ENCODE assay signal across 7 mouse cellular contexts in the genomic region with DNA sequence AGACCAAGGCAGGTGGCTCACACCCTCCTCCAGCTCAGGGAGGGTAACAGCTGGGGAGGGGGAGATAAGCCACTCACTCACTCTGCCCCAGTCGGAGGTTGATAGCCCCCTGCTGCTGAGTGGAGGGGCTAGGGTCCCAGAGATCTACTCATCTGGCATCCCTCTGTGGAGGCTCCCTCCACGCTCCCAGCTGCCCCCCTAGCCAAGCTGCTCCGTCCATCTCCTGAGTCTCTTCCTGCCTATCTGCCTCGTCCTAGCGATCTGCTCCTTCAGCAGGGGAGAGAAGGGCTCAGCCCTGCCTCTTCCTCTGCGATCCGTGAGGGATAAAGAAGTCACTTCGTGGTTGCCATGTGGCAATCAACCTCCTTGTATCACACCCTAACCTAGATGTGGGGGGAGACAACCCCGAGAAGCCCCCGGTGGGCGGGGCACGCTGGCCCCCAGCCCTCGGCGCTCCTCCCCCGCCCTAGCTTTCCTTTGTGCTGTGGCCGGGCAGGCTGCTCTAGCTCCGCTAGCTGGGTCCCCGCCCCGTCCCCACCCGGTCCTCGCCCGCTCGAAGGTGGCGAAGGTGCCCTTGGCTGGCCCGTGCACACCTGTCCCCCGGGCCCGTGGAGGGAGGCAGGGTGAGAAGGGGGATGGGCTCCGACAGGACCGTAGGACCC. TPM values are rescaled to one million over a fixed set of nuclear protein-coding genes. Genes with fewer than 3 reads are reported as not detected.
A peak's percentile ranks its signal among the peaks of the same experiment; 100 is the strongest.
DNase-seq lines count a peak whose midpoint lies in the region; ATAC-seq and TF ChIP-seq lines count a peak whose summit lies in the region.

No protein-coding gene starts in this region.

- H3K9ac ChIP-seq in liver, embryonic 12.5 days: peak overlapping the region; percentile 63
- peak overlapping the region; percentile 100 for H3K9ac ChIP-seq in neural tube, embryonic 14.5 days (replicated peaks; ENCODE audit: low read depth, low read length)

- DNase-seq in spleen, adult 2 months (ENCODE audit: low read depth in 1 of 2, low spot score in 2 of 2): no peak
- no peak for DNase-seq in spleen, adult 12 weeks (ENCODE audit: low spot score)
- DNase-seq in embryo, embryonic 10 days (ENCODE audit: low spot score): peak; percentile 60
- peak; percentile 49 to 56 for DNase-seq in heart, postnatal 10 days
- no peak for DNase-seq in cerebellum, adult 11-12 months

- peak overlapping the region; percentile 72 for H3K4me2 ChIP-seq in liver, embryonic 12.5 days
- peak overlapping the region; percentile 97 for H3K4me2 ChIP-seq in neural tube, embryonic 14.5 days (ENCODE audit: low read depth, low read length)

- peak; percentile 27; the same call in 1 of the 2 replicates for ATAC-seq in liver, embryonic 12.5 days
- peak; percentile 38 for ATAC-seq in neural tube, embryonic 14.5 days (ENCODE audit: low read depth)

- no peaks in the 10 kb centered on the region for H3K9me3 ChIP-seq in liver, embryonic 12.5 days (replicated peaks)
- no peaks in the 10 kb centered on the region for H3K9me3 ChIP-seq in neural tube, embryonic 14.5 days (ENCODE audit: control insufficient read depth, low read length)

- no peak for TF ChIP-seq CTCF in spleen, adult 2 months (IDR thresholded peaks at IDR 0.05; ENCODE audit: extremely low read depth, insufficient read depth, insufficient read length, insufficient replicate concordance)

- no peak for TF ChIP-seq POLR2A in spleen, adult 2 months (IDR thresholded peaks at IDR 0.05; ENCODE audit: low read depth, low read length)

- intact Hi-C loops in heart, postnatal 10 days (cut with DNase I): no loop called here

- H3K27ac ChIP-seq in spleen, adult 2 months (ENCODE audit: insufficient read depth, low read length): no peak overlapping the region
- H3K27ac ChIP-seq in liver, embryonic 12.5 days: peak overlapping the region; percentile 54
- H3K27ac ChIP-seq in neural tube, embryonic 14.5 days (ENCODE audit: low read depth, low read length): peak overlapping the region; percentile 99

- H3K4me3 ChIP-seq in spleen, adult 2 months (ENCODE audit: extremely low read depth, insufficient read depth, insufficient read length): peak overlapping the region; percentile 53; the same call in 1 of the 2 replicates
- peak overlapping the region; percentile 62 for H3K4me3 ChIP-seq in liver, embryonic 12.5 days
- H3K4me3 ChIP-seq in neural tube, embryonic 14.5 days (ENCODE audit: low read depth, low read length): peak overlapping the region; percentile 99

- H3K36me3 ChIP-seq in spleen, adult 2 months (ENCODE audit: control insufficient read depth, insufficient read depth, low read length): no peaks in the 10 kb centered on the region
- H3K36me3 ChIP-seq in liver, embryonic 12.5 days: no peaks in the 10 kb centered on the region; the same call in 1 of the 2 replicates
- peaks cover 8% of the 10 kb centered on the region for H3K36me3 ChIP-seq in neural tube, embryonic 14.5 days (ENCODE audit: control insufficient read depth, insufficient read depth, low read length)

- H3K27me3 ChIP-seq in spleen, adult 2 months (ENCODE audit: control insufficient read depth, insufficient read depth, low read length): peaks cover 17% of the 10 kb centered on the region
- H3K27me3 ChIP-seq in liver, embryonic 12.5 days (replicated peaks): peaks cover 94% of the 10 kb centered on the region
- H3K27me3 ChIP-seq in neural tube, embryonic 14.5 days (ENCODE audit: control insufficient read depth, insufficient read depth, low read length): peaks cover 2% of the 10 kb centered on the region; the same call in 1 of the 2 replicates

- H3K4me1 ChIP-seq in spleen, adult 2 months (ENCODE audit: control insufficient read depth, insufficient read depth, insufficient read length): peaks cover 10% of the 10 kb centered on the region
- peaks cover 28% of the 10 kb centered on the region for H3K4me1 ChIP-seq in liver, embryonic 12.5 days
- H3K4me1 ChIP-seq in neural tube, embryonic 14.5 days (ENCODE audit: control insufficient read depth, insufficient read depth, low read length): peaks cover 42% of the 10 kb centered on the region

- 3% methylated on average over 29 of the region's 29 CpGs for WGBS in spleen, adult 2 months
- under 1% methylated on average over 29 of the region's 29 CpGs for WGBS in liver, embryonic 12.5 days (ENCODE audit: insufficient replicate concordance)
- WGBS in neural tube, embryonic 14.5 days: under 1% methylated on average over 25 of the region's 29 CpGs

RNA-seq across cellular contexts. Expression of gene Dbn1, which starts 0.9 kb away (rescaled TPM):
- polyA plus RNA-seq in spleen, adult 2 months (2012; rRNA removed): 12.8 and 14.2 TPM in 2 replicates
- 10 to 100 TPM; 53.7 to 58.2 TPM for total RNA-seq in heart, postnatal 10 days (2021)
- polyA plus RNA-seq in liver, embryonic 12.5 days (2016; fragmentation: Nextera tagmentation; extraction: Ambion mirVana): 24.2 and 27.0 TPM in 2 replicates
- 376 and 450 TPM in 2 replicates for polyA plus RNA-seq in neural tube, embryonic 14.5 days (2014; fragmentation: Nextera tagmentation; extraction: Ambion mirVana)

RNA-seq across cellular contexts. Expression of gene Prr7, which starts 23.0 kb away (rescaled TPM):
- 16.2 and 33.9 TPM in 2 replicates for polyA plus RNA-seq in spleen, adult 2 months (2012; rRNA removed)
- total RNA-seq in heart, postnatal 10 days (2021): 1 to 10 TPM; 1.7 to 1.8 TPM
- polyA plus RNA-seq in liver, embryonic 12.5 days (2016; fragmentation: Nextera tagmentation; extraction: Ambion mirVana): not detected in 2 replicates
- 5.8 and 6.7 TPM in 2 replicates for polyA plus RNA-seq in neural tube, embryonic 14.5 days (2014; fragmentation: Nextera tagmentation; extraction: Ambion mirVana)

RNA-seq across cellular contexts. Expression of gene Pdlim7, which starts 26.4 kb away (rescaled TPM):
- 38.3 and 46.2 TPM in 2 replicates for polyA plus RNA-seq in spleen, adult 2 months (2012; rRNA removed)
- 10 to 100 TPM; 63.6 to 74.2 TPM for total RNA-seq in heart, postnatal 10 days (2021)
- 44.3 and 45.2 TPM in 2 replicates for polyA plus RNA-seq in liver, embryonic 12.5 days (2016; fragmentation: Nextera tagmentation; extraction: Ambion mirVana)
- polyA plus RNA-seq in neural tube, embryonic 14.5 days (2014; fragmentation: Nextera tagmentation; extraction: Ambion mirVana): 142 and 163 TPM in 2 replicates

RNA-seq across cellular contexts. Expression of gene Dok3, which starts 42.0 kb away (rescaled TPM):
- polyA plus RNA-seq in spleen, adult 2 months (2012; rRNA removed): 248 and 364 TPM in 2 replicates
- 1 to 10 TPM; 1.7 to 1.8 TPM for total RNA-seq in heart, postnatal 10 days (2021)
- 3.4 and 4.4 TPM in 2 replicates for polyA plus RNA-seq in liver, embryonic 12.5 days (2016; fragmentation: Nextera tagmentation; extraction: Ambion mirVana)
- 4.2 and 4.6 TPM in 2 replicates for polyA plus RNA-seq in neural tube, embryonic 14.5 days (2014; fragmentation: Nextera tagmentation; extraction: Ambion mirVana)

RNA-seq across cellular contexts. Expression of gene Grk6, which starts 42.2 kb away (rescaled TPM):
- polyA plus RNA-seq in spleen, adult 2 months (2012; rRNA removed): 189 and 229 TPM in 2 replicates
- 10 to 100 TPM; 26.3 to 28.5 TPM for total RNA-seq in heart, postnatal 10 days (2021)
- polyA plus RNA-seq in liver, embryonic 12.5 days (2016; fragmentation: Nextera tagmentation; extraction: Ambion mirVana): 44.1 and 44.6 TPM in 2 replicates
- polyA plus RNA-seq in neural tube, embryonic 14.5 days (2014; fragmentation: Nextera tagmentation; extraction: Ambion mirVana): 39.0 and 42.1 TPM in 2 replicates

Comparison
In these comparisons a context has a peak if more than half of its experiments do, and no peak if none do; other contexts are left out.
1. DNase-seq: peak in embryo, embryonic 10 days (single experiment) and heart, postnatal 10 days (2 of 2); none in spleen, adult 2 months (0 of 2), spleen, adult 12 weeks (single experiment) and cerebellum, adult 11-12 months (single experiment).
2. RNA of gene Dbn1, which starts 0.9 kb away (polyA plus RNA-seq): 376 to 450 TPM in neural tube, embryonic 14.5 days; 24.2 to 27.0 TPM in liver, embryonic 12.5 days and 12.8 to 14.2 TPM in spleen, adult 2 months; every median in the first group is over 10 times any median in the second.
3. Peak in every context shown above with its lines, with median percentiles within 50 percentile points of each other: H3K4me3 ChIP-seq.